Mouse (Mus musculus) fibroblast of lung, adult 2 months (primary cell): ENCODE results near the gene Lce1j.
"Not testable (repeated sequence)": the region's sequence is repeated elsewhere in the genome, so short reads cannot be mapped to it uniquely, and the experiment has no call there.

Source experiments
- DNase-seq: peaks from one replicate; pipeline ENCODE4 v3.0.0-alpha.2; 2011; ENCODE audit warnings: low read depth

The Lce1j gene

GRCm38 (mm10) chr3:92790414-92790813 lies at the start of gene Lce1j:
Gene Lce1j (minus strand): TSS chr3:92790514.
- no peak for DNase-seq

- no peak for DNase-seq
Measured at GRCm38 (mm10) chr3:92827108-92827507, 36.8 kb upstream of the Lce1j start, which contains the start of gene Kprp. Gene Kprp (minus strand): TSS chr3:92827247.

GRCm38 (mm10) chr3:92825808-92826207 lies 35.5 kb upstream of the Lce1j start:
- DNase-seq: no peak

- DNase-seq: not testable (repeated sequence)
Measured at GRCm38 (mm10) chr3:92816036-92816435, 25.7 kb upstream of the Lce1j start.

GRCm38 (mm10) chr3:92815581-92815980 lies 25.3 kb upstream of the Lce1j start:
- no peak for DNase-seq

GRCm38 (mm10) chr3:92807791-92808190 lies 17.5 kb upstream of the Lce1j start, which contains the start of gene Lce1k:
Gene Lce1k (minus strand): TSS chr3:92807891.
- DNase-seq: no peak

GRCm38 (mm10) chr3:92778799-92779198 lies 11.5 kb downstream of the Lce1j start, which contains the start of gene Lce1i:
Gene Lce1i (minus strand): TSS chr3:92778899.
- DNase-seq: no peak

- DNase-seq: no peak
Measured at GRCm38 (mm10) chr3:92771573-92771972, 18.7 kb downstream of the Lce1j start.

GRCm38 (mm10) chr3:92764965-92765364 lies 25.3 kb downstream of the Lce1j start, which contains the start of gene Lce1h:
Gene Lce1h (minus strand): TSS chr3:92765065.
- no peak for DNase-seq

GRCm38 (mm10) chr3:92753197-92753596 lies 37.1 kb downstream of the Lce1j start:
- DNase-seq: no peak

GRCm38 (mm10) chr3:92752238-92752637 lies 38.1 kb downstream of the Lce1j start, which contains the start of gene Lce1g:
Gene Lce1g (minus strand): TSS chr3:92752338.
- no peak for DNase-seq

- DNase-seq: no peak
Measured at GRCm38 (mm10) chr3:92738996-92739395, 51.3 kb downstream of the Lce1j start, which contains the start of gene Gm38119. Gene Gm38119 (minus strand): TSS chr3:92739096.
